Mouse (Mus musculus): ENCODE measurements around the gene 1700030J22Rik. TPM values are rescaled to one million over a fixed set of nuclear protein-coding genes. Genes with fewer than 3 reads are reported as not detected.

1700030J22Rik gene
- polyA plus RNA-seq, 1 experiment from 2014 or later, result 4.4 TPM

DNA sequence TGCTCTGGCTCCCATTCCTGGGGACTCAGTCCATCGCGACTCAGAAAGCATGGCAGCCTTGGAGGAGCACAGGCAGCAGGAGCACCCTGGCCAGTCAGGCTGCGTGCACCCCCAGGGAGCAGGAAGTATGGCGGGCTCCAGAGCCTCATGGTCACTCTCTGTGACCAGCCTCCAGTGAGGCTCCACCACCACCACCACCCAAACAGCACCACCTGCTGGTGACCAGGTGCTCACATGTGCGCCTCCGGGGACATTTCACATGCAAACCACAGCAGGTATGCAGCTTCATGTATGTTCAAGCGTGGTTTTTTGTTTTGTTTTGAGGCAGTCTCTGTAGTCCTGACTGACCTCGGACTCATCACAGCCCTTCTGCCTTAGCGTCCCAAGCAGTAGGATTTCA, 50.9 kb downstream of the 1700030J22Rik start:
- Histone ChIP-seq H3K4me2 (ENCODE audit: low read depth, low read length, severe bottlenecking) (no peak overlapping the region), H3K4me3 (ENCODE audit: low read depth, low read length) (no peak overlapping the region), H3K36me3 (ENCODE audit: control insufficient read depth, insufficient read depth, low read length) (peaks cover 5% of the 10 kb centered on the region; the same call in 1 of the 2 replicates), H3K27me3 (ENCODE audit: control insufficient read depth, insufficient read depth, low read length) (no peaks in the 10 kb centered on the region), H3K9me3 (ENCODE audit: control insufficient read depth, low read length) (no peaks in the 10 kb centered on the region), H3K9ac (ENCODE audit: low read length) (no peak overlapping the region), H3K27ac (ENCODE audit: low read depth, low read length) (no peak overlapping the region), H3K4me1 (replicated peaks; ENCODE audit: control insufficient read depth, insufficient read depth, low read length) (no peaks in the 10 kb centered on the region)
- whole genome bisulfite sequencing, result 82% methylated on average over 9 of the region's 9 CpGs
- DNase-seq (ENCODE audit: low spot score), result peak; percentile 69
- no peak; the same call in 1 of the 2 replicates for ATAC-seq (replicated peaks; ENCODE audit: low FRiP score)

DNA sequence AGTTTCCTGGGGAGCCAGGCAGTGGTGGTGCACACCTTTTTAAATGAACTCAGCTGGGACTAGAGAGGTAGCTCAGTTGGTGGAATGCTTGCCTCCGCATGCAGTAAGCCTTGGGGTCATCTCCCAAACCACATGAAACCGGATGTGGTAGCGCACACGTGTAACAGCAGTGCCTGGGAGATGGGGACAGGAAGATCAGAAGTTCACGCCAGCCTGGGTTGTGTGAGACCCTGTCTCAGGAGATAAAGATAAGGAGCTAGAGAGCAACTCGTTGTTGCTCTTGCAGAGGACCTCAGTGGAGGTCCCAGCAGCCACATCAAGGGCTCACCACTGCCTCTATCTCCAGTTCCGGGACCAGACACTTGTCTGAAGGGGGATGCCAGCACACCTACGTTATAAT, 55.2 kb downstream of the 1700030J22Rik start:
- Histone ChIP-seq H3K4me3 (ENCODE audit: low read depth, low read length) (no peak overlapping the region), H3K9me3 (ENCODE audit: control insufficient read depth, low read length) (no peaks in the 10 kb centered on the region), H3K4me1 (replicated peaks; ENCODE audit: control insufficient read depth, insufficient read depth, low read length) (peaks cover 4% of the 10 kb centered on the region; the same call in 1 of the 2 replicates), H3K36me3 (ENCODE audit: control insufficient read depth, insufficient read depth, low read length) (peaks cover 2% of the 10 kb centered on the region; the same call in 1 of the 2 replicates), H3K4me2 (ENCODE audit: low read depth, low read length, severe bottlenecking) (no peak overlapping the region), H3K9ac (ENCODE audit: low read length) (no peak overlapping the region), H3K27me3 (ENCODE audit: control insufficient read depth, insufficient read depth, low read length) (no peaks in the 10 kb centered on the region), H3K27ac (ENCODE audit: low read depth, low read length) (no peak overlapping the region)
- DNase-seq (ENCODE audit: low spot score) (no peak), ATAC-seq (replicated peaks; ENCODE audit: low FRiP score) (no peak)
- 90% methylated on average over 8 of the region's 8 CpGs for WGBS

DNA sequence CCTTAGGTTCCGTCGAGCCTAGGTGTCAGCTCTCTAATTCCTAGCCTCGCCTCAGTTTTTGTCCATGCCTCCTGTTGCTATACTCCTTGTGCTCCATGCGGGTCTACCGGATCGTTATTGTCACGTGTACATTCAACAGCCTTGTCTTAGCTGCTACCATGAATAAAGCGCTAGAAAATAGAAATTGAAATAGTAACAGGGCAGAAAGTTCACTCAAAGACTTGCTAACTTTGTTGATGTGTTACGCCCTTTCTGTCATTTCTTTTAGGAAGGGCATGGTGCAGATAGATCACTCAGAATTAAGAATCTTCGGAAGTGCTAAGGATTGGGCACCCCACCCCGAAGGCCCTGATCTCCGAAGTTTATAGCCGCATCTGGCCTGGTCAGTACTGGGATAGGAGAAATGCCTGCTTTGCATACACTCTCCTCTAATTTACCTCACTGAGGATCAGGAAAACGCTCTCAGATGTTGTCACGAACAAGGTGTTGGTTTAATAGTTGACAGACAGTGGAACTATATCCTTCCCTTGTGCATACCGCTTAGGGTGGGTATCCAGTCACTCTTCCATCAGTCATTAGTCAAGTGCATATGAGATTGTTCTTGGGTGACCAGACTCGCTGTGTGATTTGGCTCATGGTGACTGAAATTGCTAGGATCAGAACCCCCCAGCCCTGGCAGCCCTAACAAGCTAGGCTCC, 56.5 kb downstream of the 1700030J22Rik start:
- H3K9me3 ChIP-seq (ENCODE audit: control insufficient read depth, low read length), result no peaks in the 10 kb centered on the region
- peak overlapping the region; percentile 76 for H3K4me3 ChIP-seq (ENCODE audit: low read depth, low read length)
- H3K4me2 ChIP-seq (ENCODE audit: low read depth, low read length, severe bottlenecking), result peak overlapping the region; percentile 70
- no peak for ATAC-seq (replicated peaks; ENCODE audit: low FRiP score)
- no peak overlapping the region for H3K27ac ChIP-seq (ENCODE audit: low read depth, low read length)
- H3K27me3 ChIP-seq (ENCODE audit: control insufficient read depth, insufficient read depth, low read length), result no peaks in the 10 kb centered on the region
- 34% methylated on average over 17 of the region's 17 CpGs for WGBS
- no peak for DNase-seq (ENCODE audit: low spot score)
- peaks cover 4% of the 10 kb centered on the region; the same call in 1 of the 2 replicates for H3K4me1 ChIP-seq (replicated peaks; ENCODE audit: control insufficient read depth, insufficient read depth, low read length)
- peak overlapping the region; percentile 84 for H3K9ac ChIP-seq (ENCODE audit: low read length)
- no peaks in the 10 kb centered on the region for H3K36me3 ChIP-seq (ENCODE audit: control insufficient read depth, insufficient read depth, low read length)

DNA sequence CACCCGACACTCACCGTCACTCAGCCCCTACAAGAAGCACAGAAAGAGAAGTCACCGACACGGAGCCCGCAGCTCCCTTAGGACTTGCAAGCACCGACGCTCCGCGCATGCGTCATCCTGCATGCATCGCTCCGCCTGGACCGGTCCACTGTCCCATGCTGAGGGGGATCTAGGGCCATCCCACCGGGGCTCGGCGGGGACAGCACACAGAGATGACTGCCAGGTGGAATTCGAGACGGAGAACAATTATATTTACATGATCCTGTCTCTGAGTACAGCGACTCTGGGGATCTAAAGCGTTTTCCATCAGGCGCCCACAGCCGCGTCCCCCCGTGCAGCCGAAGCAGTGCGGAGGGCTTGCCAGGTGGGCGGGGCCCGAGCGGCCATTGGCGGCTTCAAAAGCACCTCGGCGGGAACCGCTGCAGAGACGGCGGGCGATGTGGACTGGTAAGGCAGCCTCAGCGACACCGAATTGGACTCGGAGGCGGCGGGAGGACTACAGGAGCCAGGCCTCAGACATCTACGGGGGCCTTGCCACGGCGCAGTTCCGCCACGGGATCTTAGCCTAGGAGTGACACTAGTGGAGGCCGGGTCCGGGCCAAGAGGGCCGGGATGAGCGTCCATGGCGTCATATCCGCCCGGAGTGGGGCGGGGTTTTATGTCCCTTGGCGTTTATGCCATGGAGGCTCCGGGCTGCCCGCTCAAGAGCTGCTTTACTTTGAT, 57.3 kb downstream of the 1700030J22Rik start, which contains the start of the genes Cmc2 and Cenpn:
Cmc2 (minus strand) TSS at position 119 of the 723 bp plus-strand sequence.
Cenpn (plus strand) TSS at position 394 of the 723 bp plus-strand sequence.
- DNase-seq (ENCODE audit: low spot score) (peak; percentile 97), ATAC-seq (replicated peaks; ENCODE audit: low FRiP score) (peak; percentile 96)
- no peaks in the 10 kb centered on the region for H3K36me3 ChIP-seq (ENCODE audit: control insufficient read depth, insufficient read depth, low read length)
- H3K4me1 ChIP-seq (replicated peaks; ENCODE audit: control insufficient read depth, insufficient read depth, low read length), result peaks cover 4% of the 10 kb centered on the region; the same call in 1 of the 2 replicates
- peak within 1 kb of the TSS; percentile 68 for H3K27ac ChIP-seq (ENCODE audit: low read depth, low read length)
- H3K4me2 ChIP-seq (ENCODE audit: low read depth, low read length, severe bottlenecking), result peak within 1 kb of the TSS; percentile 70
- H3K4me3 ChIP-seq (ENCODE audit: low read depth, low read length), result peak within 1 kb of the TSS; percentile 76
- H3K9me3 ChIP-seq (ENCODE audit: control insufficient read depth, low read length), result no peaks in the 10 kb centered on the region
- H3K27me3 ChIP-seq (ENCODE audit: control insufficient read depth, insufficient read depth, low read length), result no peaks in the 10 kb centered on the region
- whole genome bisulfite sequencing, result under 1% methylated on average over 57 of the region's 57 CpGs
- peak within 1 kb of the TSS; percentile 84 for H3K9ac ChIP-seq (ENCODE audit: low read length)

DNA sequence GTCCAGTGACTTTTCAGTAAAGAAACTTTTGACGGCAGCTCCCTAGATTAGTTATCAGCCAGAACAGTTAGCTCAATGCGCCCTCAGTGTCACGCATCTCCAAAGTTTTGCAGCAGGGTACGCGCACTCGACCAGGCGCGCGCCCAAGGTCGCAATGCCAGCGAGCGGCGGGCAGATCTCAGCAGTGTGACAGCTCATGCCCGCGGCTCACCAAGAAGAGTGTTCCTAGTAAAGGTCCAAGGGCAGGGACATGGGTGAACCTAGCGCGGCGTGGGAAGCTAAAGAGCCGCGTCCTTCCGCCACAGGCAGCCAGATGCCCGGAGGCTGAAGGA, 57.8 kb downstream of the 1700030J22Rik start:
- H3K27ac ChIP-seq (ENCODE audit: low read depth, low read length), result peak overlapping the region; percentile 68
- no peaks in the 10 kb centered on the region for H3K36me3 ChIP-seq (ENCODE audit: control insufficient read depth, insufficient read depth, low read length)
- H3K4me1 ChIP-seq (replicated peaks; ENCODE audit: control insufficient read depth, insufficient read depth, low read length), result peaks cover 4% of the 10 kb centered on the region; the same call in 1 of the 2 replicates
- peak; percentile 74; the same call in 1 of the 2 replicates for ATAC-seq (replicated peaks; ENCODE audit: low FRiP score)
- no peaks in the 10 kb centered on the region for H3K9me3 ChIP-seq (ENCODE audit: control insufficient read depth, low read length)
- no peaks in the 10 kb centered on the region for H3K27me3 ChIP-seq (ENCODE audit: control insufficient read depth, insufficient read depth, low read length)
- 1% methylated on average over 22 of the region's 22 CpGs for WGBS
- peak overlapping the region; percentile 76 for H3K4me3 ChIP-seq (ENCODE audit: low read depth, low read length)
- DNase-seq (ENCODE audit: low spot score), result no peak
- peak overlapping the region; percentile 84 for H3K9ac ChIP-seq (ENCODE audit: low read length)
- peak overlapping the region; percentile 70 for H3K4me2 ChIP-seq (ENCODE audit: low read depth, low read length, severe bottlenecking)

Other genes starting within 250 kb of the 1700030J22Rik start
- 8.3 and 9.0 TPM in 2 replicates for gene Cdyl2, start 246.0 kb downstream of the 1700030J22Rik start, polyA plus RNA-seq (2014; fragmentation: Nextera tagmentation; extraction: Ambion mirVana)
- gene Cmc2, start 57.5 kb downstream of the 1700030J22Rik start, polyA plus RNA-seq (2014; fragmentation: Nextera tagmentation; extraction: Ambion mirVana), result 71.4 and 83.9 TPM in 2 replicates
- 58.3 and 59.5 TPM in 2 replicates for gene Cenpn, start 57.2 kb downstream of the 1700030J22Rik start, polyA plus RNA-seq (2014; fragmentation: Nextera tagmentation; extraction: Ambion mirVana)
- 18.6 and 19.8 TPM in 2 replicates for gene Atmin, start 35.6 kb downstream of the 1700030J22Rik start, polyA plus RNA-seq (2014; fragmentation: Nextera tagmentation; extraction: Ambion mirVana)
- gene Gcsh, start 14.6 kb upstream of the 1700030J22Rik start, polyA plus RNA-seq (2014; fragmentation: Nextera tagmentation; extraction: Ambion mirVana), result 159 and 166 TPM in 2 replicates
- gene Pkd1l2, start 103.5 kb upstream of the 1700030J22Rik start, polyA plus RNA-seq (2014; fragmentation: Nextera tagmentation; extraction: Ambion mirVana), result not detected in 2 replicates
- 0.19 TPM in 1 of 2 replicates, not detected in the other for gene Bco1, start 116.9 kb upstream of the 1700030J22Rik start, polyA plus RNA-seq (2014; fragmentation: Nextera tagmentation; extraction: Ambion mirVana)
- gene Gan, start 179.2 kb upstream of the 1700030J22Rik start, polyA plus RNA-seq (2014; fragmentation: Nextera tagmentation; extraction: Ambion mirVana), result 3.1 and 3.4 TPM in 2 replicates

Measured in forebrain, embryonic 11.5 days (tissue).